Mouse (Mus musculus) liver, embryonic 14.5 days (tissue): ENCODE data around the gene Gm49486. TPM values are rescaled to one million over a fixed set of nuclear protein-coding genes. Genes with fewer than 3 reads are reported as not detected.

Experiments used
- ATAC-seq: fragments of 200-750 bp; cut with Nextera tagmentation; 2 replicates; pipeline ENCODE4 v1.8.0; 2017; ENCODE audit warnings: moderate number of reproducible peaks, mild to moderate bottlenecking, moderate library complexity; ENCODE audit not compliant: insufficient read depth
- DNase-seq, 3 experiments: peaks; one replicate each; pipeline ENCODE4 v3.0.0-alpha.2; 2012 to 2013; ENCODE audit warnings: low read depth in 3 of 3, low spot score in 3 of 3
- H3K27ac ChIP-seq: fragments of 300-500 bp; sonication (generic); 2 replicates; pipeline ENCODE4 v1.5.1; 2014; ENCODE audit warnings: moderate library complexity, mild to moderate bottlenecking, control low read depth, inconsistent platforms
- H3K27me3 ChIP-seq: fragments of 300-500 bp; sonication (generic); 2 replicates; pipeline ENCODE4 v1.6.1; 2014; ENCODE audit warnings: mild to moderate bottlenecking, low read length, moderate library complexity; ENCODE audit not compliant: control insufficient read depth, insufficient read depth
- H3K36me3 ChIP-seq: fragments of 300-500 bp; sonication (generic); replicated peaks from 2 replicates; pipeline ENCODE4 v1.6.1; 2014; ENCODE audit warnings: low read depth; ENCODE audit not compliant: control insufficient read depth, insufficient read depth
- H3K4me1 ChIP-seq, 2 experiments: fragments of 200-500 bp in 1 of 2; fragments of 300-500 bp in 1 of 2; sonication (generic) in 1 of 2; replicated peaks; 2 replicates each; pipeline ENCODE4 v1.6.1; 2012 to 2014; ENCODE audit warnings: antibody characterized with exemption in 1 of 2, inconsistent platforms in 1 of 2, low read length in 1 of 2; ENCODE audit not compliant: control insufficient read depth in 2 of 2, insufficient read depth in 2 of 2
- H3K4me2 ChIP-seq: fragments of 300-500 bp; sonication (generic); 2 replicates; pipeline ENCODE4 v1.6.1; 2014; ENCODE audit warnings: low read depth, mild to moderate bottlenecking, control low read depth, moderate library complexity
- H3K4me3 ChIP-seq, 2 experiments: fragments of 200-500 bp in 1 of 2; fragments of 300-500 bp in 1 of 2; sonication (generic) in 1 of 2; 2 replicates each; pipeline ENCODE4 v1.5.1; 2012 to 2014; ENCODE audit warnings: low read depth in 2 of 2, low read length in 2 of 2, mild to moderate bottlenecking in 2 of 2, control low read depth in 1 of 2, inconsistent platforms in 1 of 2, moderate library complexity in 1 of 2; ENCODE audit not compliant: insufficient read depth in 1 of 2
- H3K9ac ChIP-seq: fragments of 300-500 bp; sonication (generic); replicated peaks from 2 replicates; pipeline ENCODE4 v1.6.1; 2014; ENCODE audit warnings: mild to moderate bottlenecking, control low read depth, moderate library complexity
- H3K9me3 ChIP-seq: fragments of 300-500 bp; sonication (generic); 2 replicates; pipeline ENCODE4 v1.6.1; 2016; ENCODE audit warnings: low read length, mixed read lengths; ENCODE audit not compliant: control insufficient read depth
- CTCF ChIP-seq: IDR thresholded peaks from 2 replicates; pipeline ENCODE4 v1.5.1; 2016; ENCODE audit warnings: antibody characterized with exemption, low read depth, control low read depth
- EP300 ChIP-seq: IDR thresholded peaks from 2 replicates; pipeline ENCODE4 v1.6.1; 2016; ENCODE audit warnings: antibody characterized with exemption, low read depth
- WGBS: fragments of 180-500 bp; shearing (Covaris S2); extraction: QIAGEN DNeasy Blood & Tissue Kit; methylation state at CpG from one replicate; pipeline ENCODE4 v1.1.7; 2014; ENCODE audit not compliant: insufficient replicate concordance; 5-methylcytosine and 5-hydroxymethylcytosine counted together
- polyA plus RNA-seq, 2 experiments: library from polyadenylated mRNA; depleted of rRNA in 1 of 2; stranded (reverse) in 1 of 2; unstranded in 1 of 2; fragments of >200 nt; fragmentation: Nextera tagmentation in 1 of 2; extraction: Ambion mirVana in 1 of 2; gene quantifications; 2 replicates each; pipeline versions ENCODE4 v1.2.1 to v1.2.3; 2012 to 2014

The Gm49486 gene
- polyA plus RNA-seq, 2 experiments = 0.06 TPM; not detected in 1

DNA sequence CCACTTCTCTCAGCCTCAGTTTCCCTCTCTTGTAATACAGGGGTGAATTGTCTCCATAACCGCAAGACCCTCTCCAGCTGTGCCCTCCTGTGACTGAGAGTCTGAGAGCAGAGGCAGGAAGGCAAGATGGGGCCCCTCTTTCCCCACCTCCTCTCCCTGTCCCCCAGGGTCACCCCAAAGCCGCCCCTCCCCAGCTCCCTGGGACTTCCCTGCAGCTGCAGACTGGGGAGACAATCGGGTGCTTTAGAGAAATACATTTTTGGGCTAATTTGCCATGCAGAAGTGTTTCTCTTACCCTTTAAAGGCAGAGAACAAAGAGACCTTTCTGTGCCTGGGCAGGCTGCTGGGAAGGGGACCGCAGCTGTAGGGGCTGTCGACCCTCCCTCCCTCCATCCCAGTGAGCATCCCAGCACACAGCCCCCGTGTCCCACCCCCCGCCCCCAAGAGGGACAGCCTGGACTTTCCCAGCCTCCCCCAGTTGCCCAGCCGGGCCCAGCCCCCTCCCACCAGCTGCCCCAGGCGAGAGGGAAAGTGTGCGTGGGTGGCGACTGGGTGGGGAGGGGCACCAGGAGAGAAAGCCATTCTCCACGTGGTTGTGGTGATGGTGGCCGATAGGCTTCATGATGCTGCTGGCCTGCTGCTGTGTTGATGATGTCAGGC lies 27.6 kb upstream of the Gm49486 start:
- DNase-seq = no peak
- no peaks in the 10 kb centered on the region for H3K9me3 ChIP-seq
- H3K36me3 ChIP-seq = no peaks in the 10 kb centered on the region

DNA sequence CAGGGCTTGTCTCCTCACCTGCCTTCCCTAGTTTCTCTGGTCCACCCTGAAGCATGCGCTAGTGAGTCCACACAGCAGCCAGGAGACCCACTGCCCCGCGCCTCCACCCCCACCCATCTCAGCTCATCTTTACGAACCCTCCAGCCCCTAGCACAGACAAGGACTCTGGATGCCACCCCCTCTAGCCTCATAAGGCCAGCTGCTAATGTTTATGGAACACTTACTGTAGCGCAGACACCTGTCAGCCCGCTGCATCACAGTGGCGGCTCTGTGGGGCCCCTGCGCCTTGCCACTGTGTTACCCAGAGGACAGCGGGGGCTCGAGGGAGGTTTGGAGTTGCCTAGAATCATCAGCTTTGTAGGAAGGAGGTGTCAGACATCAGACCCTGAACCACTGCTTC lies 26.6 kb upstream of the Gm49486 start:
- no peak overlapping the region for H3K4me2 ChIP-seq
- WGBS = 27% methylated on average over 10 of the region's 10 CpGs
- no peak for TF ChIP-seq EP300
- TF ChIP-seq CTCF = no peak
- ATAC-seq (no peak), DNase-seq (no peak)
- H3K4me1 ChIP-seq = no peaks in the 10 kb centered on the region
- no peak overlapping the region for H3K9ac ChIP-seq
- no peak overlapping the region for H3K27ac ChIP-seq
- no peaks in the 10 kb centered on the region for H3K27me3 ChIP-seq
- H3K36me3 ChIP-seq = no peaks in the 10 kb centered on the region
- H3K9me3 ChIP-seq = no peaks in the 10 kb centered on the region
- H3K4me3 ChIP-seq = no peak overlapping the region

More for the DNA sequence above, 27.6 kb upstream of the Gm49486 start:
- no peak for ATAC-seq
- 32% methylated on average over 13 of the region's 13 CpGs for WGBS
- TF ChIP-seq EP300 (no peak), CTCF (no peak)
- H3K9ac ChIP-seq = no peak overlapping the region
- no peaks in the 10 kb centered on the region for H3K4me1 ChIP-seq
- H3K4me2 ChIP-seq = no peak overlapping the region
- H3K27ac ChIP-seq = no peak overlapping the region
- H3K4me3 ChIP-seq = no peak overlapping the region
- no peaks in the 10 kb centered on the region for H3K27me3 ChIP-seq

DNA sequence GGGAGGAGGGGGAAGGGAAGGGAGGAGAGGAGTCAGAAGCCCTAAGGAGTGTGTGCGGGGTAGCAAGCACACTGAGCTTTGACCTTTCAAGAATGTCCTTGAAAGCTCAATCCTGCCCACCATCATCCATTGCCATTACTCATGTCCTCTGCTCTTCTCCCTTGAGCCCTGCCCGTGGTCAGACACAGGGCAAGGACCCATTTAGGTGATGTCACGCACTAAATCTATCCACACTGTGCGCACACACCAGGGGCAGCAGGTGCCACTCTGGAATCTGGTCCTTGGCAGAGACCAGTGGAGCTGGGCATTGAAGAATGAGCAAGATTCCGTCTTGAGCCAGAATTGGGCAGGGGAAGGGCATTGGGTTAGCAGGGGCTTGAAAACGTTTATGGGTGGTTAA lies 21.0 kb upstream of the Gm49486 start:
- Histone ChIP-seq H3K36me3 (no peaks in the 10 kb centered on the region), H3K4me3 (no peak overlapping the region), H3K27ac (no peak overlapping the region), H3K4me1 (no peaks in the 10 kb centered on the region), H3K9ac (no peak overlapping the region), H3K9me3 (no peaks in the 10 kb centered on the region), H3K27me3 (no peaks in the 10 kb centered on the region), H3K4me2 (no peak overlapping the region)
- ATAC-seq (no peak), DNase-seq (no peak)
- WGBS = 54% methylated on average over 6 of the region's 6 CpGs
- TF ChIP-seq CTCF = no peak
- TF ChIP-seq EP300 = no peak

DNA sequence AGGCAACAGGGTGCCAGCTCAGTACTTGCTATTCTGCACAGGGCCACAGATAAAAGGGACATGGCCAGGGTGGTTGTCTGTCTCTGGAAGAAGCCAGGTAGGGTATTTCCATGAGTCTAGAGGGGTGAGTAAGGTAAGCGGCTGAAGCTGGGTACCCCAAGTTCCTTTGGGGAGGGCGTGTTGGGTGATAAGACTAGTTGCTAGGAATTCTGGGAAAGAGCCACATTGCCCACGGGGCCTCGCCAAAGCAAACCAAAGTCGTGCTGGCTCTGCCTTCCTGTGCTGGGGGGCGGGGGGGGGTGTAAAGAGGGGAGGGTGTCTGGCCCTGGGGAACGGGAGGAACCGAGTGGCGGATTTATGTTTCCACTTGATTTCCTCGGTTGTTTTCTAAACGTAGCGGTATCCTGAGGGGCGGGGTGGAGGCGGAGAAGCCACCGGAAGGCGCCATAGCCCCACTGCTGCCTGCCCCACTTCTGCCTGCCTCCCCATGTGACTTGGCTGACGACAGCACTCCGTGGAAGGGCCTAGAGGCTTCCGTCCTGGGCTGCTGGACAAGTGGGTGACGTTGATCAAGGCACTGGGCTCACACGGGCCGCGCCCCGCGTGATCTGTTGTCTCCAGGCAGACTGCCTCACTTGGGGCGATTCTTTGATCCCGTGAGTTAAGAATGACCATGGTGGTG lies 20.3 kb upstream of the Gm49486 start:
- TF ChIP-seq EP300 = no peak
- no peak for TF ChIP-seq CTCF
- H3K36me3 ChIP-seq = no peaks in the 10 kb centered on the region
- H3K4me3 ChIP-seq = no peak overlapping the region
- H3K4me1 ChIP-seq = no peaks in the 10 kb centered on the region
- DNase-seq (no peak), ATAC-seq (no peak)
- WGBS = 56% methylated on average over 27 of the region's 27 CpGs
- H3K27me3 ChIP-seq = no peaks in the 10 kb centered on the region
- no peak overlapping the region for H3K9ac ChIP-seq
- no peaks in the 10 kb centered on the region for H3K9me3 ChIP-seq
- H3K4me2 ChIP-seq = no peak overlapping the region
- H3K27ac ChIP-seq = no peak overlapping the region

DNA sequence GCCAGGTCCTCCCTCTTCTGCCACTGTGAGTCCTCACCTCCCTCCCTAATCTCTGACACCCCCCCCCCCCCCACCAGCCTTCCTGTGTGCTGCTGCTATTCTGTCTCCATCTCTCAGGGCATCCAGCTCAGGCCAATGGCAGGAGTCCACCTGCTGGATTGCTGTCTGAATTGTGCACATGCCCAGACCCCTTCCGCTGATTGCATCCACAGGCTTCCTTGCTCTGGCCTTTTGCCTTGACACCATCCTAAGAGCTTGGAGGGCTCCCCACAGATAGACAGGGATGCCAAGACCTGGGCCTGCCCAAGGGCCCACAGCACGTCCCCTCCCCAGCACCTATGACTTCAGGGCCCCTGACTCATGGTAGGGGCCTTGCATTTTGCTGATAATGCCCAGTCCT lies 18.8 kb upstream of the Gm49486 start:
- TF ChIP-seq CTCF = no peak
- TF ChIP-seq EP300 = no peak
- H3K27ac ChIP-seq = no peak overlapping the region
- no peak overlapping the region for H3K4me2 ChIP-seq
- no peaks in the 10 kb centered on the region for H3K27me3 ChIP-seq
- H3K4me3 ChIP-seq = no peak overlapping the region
- 64% methylated on average over 2 of the region's 2 CpGs for WGBS
- H3K36me3 ChIP-seq = no peaks in the 10 kb centered on the region
- H3K9me3 ChIP-seq = no peaks in the 10 kb centered on the region
- no peak for DNase-seq
- H3K9ac ChIP-seq = no peak overlapping the region
- no peak for ATAC-seq
- H3K4me1 ChIP-seq = no peaks in the 10 kb centered on the region
